Mouse (Mus musculus): ENCODE measurements around the gene Vmn1r39. TPM values are rescaled to one million over a fixed set of nuclear protein-coding genes. Genes with fewer than 3 reads are reported as not detected.

The Vmn1r39 gene
- not detected for polyA plus RNA-seq (2014; fragmentation: Illumina TruSeq; extraction: RNeasy Lipid Tissue Mini Kit (QIAGEN cat#74804); ENCODE audit: insufficient read depth, low read depth, low replicate concordance)

DNA sequence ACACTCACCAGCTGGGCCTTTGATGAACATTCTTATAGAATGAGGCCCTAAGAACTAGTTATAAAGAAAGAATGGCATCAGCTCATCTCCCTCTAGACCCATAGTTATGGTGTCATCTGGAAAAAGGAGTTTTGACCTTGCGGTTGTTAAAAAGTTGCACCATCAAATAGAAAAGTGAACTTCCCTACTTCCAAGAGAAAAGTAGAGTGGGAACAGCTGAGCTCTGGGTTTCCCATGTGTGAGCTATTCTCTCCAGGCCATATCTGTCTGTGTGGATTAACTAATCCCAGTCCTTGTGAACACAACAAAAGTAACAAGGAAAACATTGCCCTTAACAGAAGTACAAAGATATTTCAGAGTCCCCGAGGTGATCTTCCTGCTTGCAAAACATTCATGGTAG is at the start of gene Vmn1r39:
Gene Vmn1r39 (minus strand): TSS at position 101 of the 400 bp plus-strand sequence.

GRCm38 (mm10) chr6:66782527-66782926 is 27.9 kb downstream of the Vmn1r39 start, which contains the start of gene Vmn1r38:
Vmn1r38 (minus strand) TSS chr6:66782627.

Other genes starting within 250 kb of the Vmn1r39 start
- gene Vmn1r33, start 192.3 kb downstream of the Vmn1r39 start, polyA plus RNA-seq (2014; fragmentation: Illumina TruSeq; extraction: RNeasy Lipid Tissue Mini Kit (QIAGEN cat#74804); ENCODE audit: insufficient read depth, low read depth, low replicate concordance): not detected
- not detected for gene Vmn1r34, start 166.7 kb downstream of the Vmn1r39 start, polyA plus RNA-seq (2014; fragmentation: Illumina TruSeq; extraction: RNeasy Lipid Tissue Mini Kit (QIAGEN cat#74804); ENCODE audit: insufficient read depth, low read depth, low replicate concordance)
- gene Vmn1r35, start 124.7 kb downstream of the Vmn1r39 start, polyA plus RNA-seq (2014; fragmentation: Illumina TruSeq; extraction: RNeasy Lipid Tissue Mini Kit (QIAGEN cat#74804); ENCODE audit: insufficient read depth, low read depth, low replicate concordance): not detected
- not detected for gene Vmn1r36, start 91.4 kb downstream of the Vmn1r39 start, polyA plus RNA-seq (2014; fragmentation: Illumina TruSeq; extraction: RNeasy Lipid Tissue Mini Kit (QIAGEN cat#74804); ENCODE audit: insufficient read depth, low read depth, low replicate concordance)
- not detected for gene Vmn1r37, start 81.2 kb downstream of the Vmn1r39 start, polyA plus RNA-seq (2014; fragmentation: Illumina TruSeq; extraction: RNeasy Lipid Tissue Mini Kit (QIAGEN cat#74804); ENCODE audit: insufficient read depth, low read depth, low replicate concordance)
- not detected for gene Vmn1r38, start 28.0 kb downstream of the Vmn1r39 start, polyA plus RNA-seq (2014; fragmentation: Illumina TruSeq; extraction: RNeasy Lipid Tissue Mini Kit (QIAGEN cat#74804); ENCODE audit: insufficient read depth, low read depth, low replicate concordance)
- 32.0 TPM for gene Gng12, start 85.8 kb upstream of the Vmn1r39 start, polyA plus RNA-seq (2014; fragmentation: Illumina TruSeq; extraction: RNeasy Lipid Tissue Mini Kit (QIAGEN cat#74804); ENCODE audit: insufficient read depth, low read depth, low replicate concordance)
- 19.4 TPM for gene Gadd45a, start 226.8 kb upstream of the Vmn1r39 start, polyA plus RNA-seq (2014; fragmentation: Illumina TruSeq; extraction: RNeasy Lipid Tissue Mini Kit (QIAGEN cat#74804); ENCODE audit: insufficient read depth, low read depth, low replicate concordance)

Data from lung, adult 10 weeks (tissue).